ENCODE assay signal across 8 mouse cellular contexts in the genomic region with DNA sequence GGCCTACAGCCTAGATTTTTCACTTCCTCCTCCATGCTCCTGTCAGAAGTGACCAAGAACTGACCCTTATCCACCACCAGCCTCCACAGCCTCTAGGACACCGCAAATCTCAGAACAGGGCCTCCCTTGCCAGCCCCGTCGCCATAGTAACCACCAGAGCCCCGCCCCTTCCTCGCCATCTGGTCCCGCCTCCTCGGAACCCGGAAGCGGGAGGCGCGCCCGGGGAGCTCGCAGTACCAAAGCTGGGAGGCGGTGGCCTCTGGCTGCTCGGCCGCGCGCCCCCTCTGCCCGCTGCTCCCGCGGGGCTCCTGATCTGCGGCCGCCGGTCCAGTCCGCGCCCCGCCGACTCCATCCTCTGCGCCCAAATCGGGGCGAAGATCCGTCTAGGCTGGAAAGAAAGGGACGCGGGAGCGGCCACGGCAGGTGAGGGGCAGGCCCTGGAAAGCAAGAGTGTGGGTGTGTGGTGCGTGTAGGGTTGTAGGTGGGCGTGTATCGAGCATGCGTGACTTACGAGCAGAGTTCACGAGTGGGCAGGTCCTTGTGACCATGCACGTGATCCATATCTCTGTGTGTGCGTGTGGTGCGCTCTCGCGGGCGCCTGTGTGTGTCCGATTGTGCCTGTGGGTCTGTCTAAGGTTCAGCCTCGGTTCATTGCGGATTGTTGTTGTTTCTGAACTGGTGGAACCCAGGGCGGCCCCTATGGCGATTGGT. TPM values are rescaled to one million over a fixed set of nuclear protein-coding genes. Genes with fewer than 3 reads are reported as not detected.
DNase-seq lines count a peak whose midpoint lies in the region; ATAC-seq lines count a peak whose summit lies in the region.

A gene (plus strand): TSS at position 216 of the 711 bp plus-strand sequence.

- H3K9ac ChIP-seq in heart, embryonic 13.5 days, result peak within 1 kb of the TSS; percentile 91
- peak within 1 kb of the TSS; percentile 82 for H3K9ac ChIP-seq in liver, embryonic 12.5 days
- H3K9ac ChIP-seq in stomach, embryonic 15.5 days, result peak within 1 kb of the TSS; percentile 56

- peak within 1 kb of the TSS; percentile 93 for H3K4me3 ChIP-seq in heart, embryonic 13.5 days
- H3K4me3 ChIP-seq in liver, embryonic 12.5 days, result peak within 1 kb of the TSS; percentile 79
- H3K4me3 ChIP-seq in stomach, embryonic 15.5 days (replicated peaks), result peak within 1 kb of the TSS; percentile 82

- H3K4me2 ChIP-seq in heart, embryonic 13.5 days, result peak within 1 kb of the TSS; percentile 82
- H3K4me2 ChIP-seq in liver, embryonic 12.5 days, result peak within 1 kb of the TSS; percentile 90
- H3K4me2 ChIP-seq in stomach, embryonic 15.5 days, result peak within 1 kb of the TSS; percentile 80

- no peaks in the 10 kb centered on the region for H3K9me3 ChIP-seq in heart, embryonic 13.5 days
- H3K9me3 ChIP-seq in liver, embryonic 12.5 days (replicated peaks), result no peaks in the 10 kb centered on the region
- no peaks in the 10 kb centered on the region for H3K9me3 ChIP-seq in stomach, embryonic 15.5 days

- H3K36me3 ChIP-seq in heart, embryonic 13.5 days, result peaks cover 11% of the 10 kb centered on the region
- H3K36me3 ChIP-seq in liver, embryonic 12.5 days, result peaks cover 8% of the 10 kb centered on the region
- peaks cover 5% of the 10 kb centered on the region; the same call in 1 of the 2 replicates for H3K36me3 ChIP-seq in stomach, embryonic 15.5 days

- H3K27me3 ChIP-seq in heart, embryonic 13.5 days (replicated peaks), result no peaks in the 10 kb centered on the region
- H3K27me3 ChIP-seq in liver, embryonic 12.5 days (replicated peaks), result no peaks in the 10 kb centered on the region
- H3K27me3 ChIP-seq in stomach, embryonic 15.5 days (replicated peaks), result no peaks in the 10 kb centered on the region

- H3K4me1 ChIP-seq in heart, embryonic 13.5 days, result peaks cover 25% of the 10 kb centered on the region
- peaks cover 27% of the 10 kb centered on the region for H3K4me1 ChIP-seq in liver, embryonic 12.5 days
- H3K4me1 ChIP-seq in stomach, embryonic 15.5 days, result peaks cover 10% of the 10 kb centered on the region; the same call in 1 of the 2 replicates

- H3K27ac ChIP-seq in heart, embryonic 13.5 days (replicated peaks), result peak within 1 kb of the TSS; percentile 87
- H3K27ac ChIP-seq in liver, embryonic 12.5 days, result peak within 1 kb of the TSS; percentile 75
- H3K27ac ChIP-seq in stomach, embryonic 15.5 days, result peak within 1 kb of the TSS; percentile 87

- under 1% methylated on average over 53 of the region's 53 CpGs for WGBS in heart, embryonic 13.5 days
- WGBS in liver, embryonic 12.5 days (ENCODE audit: insufficient replicate concordance), result under 1% methylated on average over 53 of the region's 53 CpGs
- WGBS in stomach, embryonic 15.5 days, result under 1% methylated on average over 53 of the region's 53 CpGs

- DNase-seq in CD4-positive helper T cell, adult 2 months (ENCODE audit: low read depth, low spot score), result peak; percentile 93
- DNase-seq in brain, embryonic 18.5 days (ENCODE audit: low read depth, low spot score), result peak; percentile 83
- DNase-seq in kidney, postnatal 10 days, result peak; percentile 98
- DNase-seq in natural killer cell, adult 2 months (ENCODE audit: low spot score in 2 of 2), result peak; percentile 96 to 97

- peak; percentile 79 for ATAC-seq in erythroid progenitor cell, adult 5-6 weeks (replicated peaks; ENCODE audit: low FRiP score, poor library complexity, severe bottlenecking)
- peak; percentile 94 for ATAC-seq in heart, embryonic 13.5 days (ENCODE audit: extremely low read depth, insufficient number of reproducible peaks, low FRiP score, low TSS enrichment)
- ATAC-seq in liver, embryonic 12.5 days, result peak; percentile 91
- peak; percentile 95 for ATAC-seq in stomach, embryonic 15.5 days (ENCODE audit: insufficient read depth, low FRiP score, low read depth)

RNA-seq across cellular contexts. Expression of the gene that starts here (rescaled TPM):
- 11.5 and 18.4 TPM in 2 replicates for total RNA-seq in erythroid progenitor cell, adult 5-6 weeks (2015; ENCODE audit: low replicate concordance)
- 5.8 and 6.6 TPM in 2 replicates for total RNA-seq in erythroid progenitor cell, adult 5-6 weeks (2017; ENCODE audit: low replicate concordance)
- 55.4 and 62.2 TPM in 2 replicates for polyA plus RNA-seq in heart, embryonic 13.5 days (2015; fragmentation: Nextera tagmentation; extraction: Ambion mirVana)
- polyA plus RNA-seq in liver, embryonic 12.5 days (2016; fragmentation: Nextera tagmentation; extraction: Ambion mirVana), result 29.9 and 31.1 TPM in 2 replicates
- 79.4 and 79.6 TPM in 2 replicates for polyA plus RNA-seq in stomach, embryonic 15.5 days (2015; fragmentation: Nextera tagmentation; extraction: Ambion mirVana)

Comparison
In these comparisons a context has a peak if more than half of its experiments do, and no peak if none do; other contexts are left out.
1. Peak in every context shown above with its lines: DNase-seq, ATAC-seq, H3K4me3 ChIP-seq and H3K27ac ChIP-seq.